Mouse (Mus musculus) Patski (cell line): ENCODE measurements around the gene Slc1a3. TPM values are rescaled to one million over a fixed set of nuclear protein-coding genes. Genes with fewer than 3 reads are reported as not detected.

ENCODE experiments used
- ATAC-seq: fragments of 100-300 bp; one replicate; pipeline ENCODE4 v1.8.0; 2021
- CTCF ChIA-PET: fragments of 350-600 bp; sonication (Branson Sonifier 250); formaldehyde crosslinking; loops from one replicate; lab custom pipeline; 2022; ENCODE audit warnings: inconsistent platforms; lab: Charles Lee
- POLR2A ChIA-PET: fragments of 350-600 bp; sonication (Branson Sonifier 250); formaldehyde crosslinking; loops from one replicate; lab custom pipeline; 2022; ENCODE audit warnings: antibody characterized with exemption, inconsistent platforms; lab: Charles Lee
- DNase-seq: peaks from one replicate; pipeline ENCODE4 v3.0.0-alpha.2; 2011; ENCODE audit warnings: low read depth, low spot score
- H3K27me3 ChIP-seq: fragments of 371-371 bp; one replicate; pipeline ENCODE4 v1.5.1; 2021
- CTCF ChIP-seq: fragments of 100-300 bp; IDR thresholded peaks from one replicate; pipeline ENCODE4 v1.5.1; 2021
- in situ Hi-C: fragments of 300-500 bp; cut with MboI; formaldehyde crosslinking; loops from 3 replicates; pipeline ENCODE4 v1.11.1; 2018; ENCODE audit warnings: low pct_unique_long_range_greater_than_20kb, mixed read lengths
- polyA plus RNA-seq: library from polyadenylated mRNA; unstranded; gene quantifications from one replicate; pipeline ENCODE4 v1.2.3, GENCODE M21; 2021

Slc1a3 gene
- polyA plus RNA-seq, 1 experiment from 2014 or later = 8.8 TPM

GRCm38 (mm10) chr15:8661856-8662255 lies 48.7 kb downstream of the Slc1a3 start:
- ATAC-seq (no peak), DNase-seq (no peak)
- POLR2A ChIA-PET = interaction anchor here (1.1 kb wide), 1 partner anchor 18 kb away, joined by 3 read pairs; no protein-coding TSS in a partner anchor
- CTCF ChIA-PET = no interaction called here
- TF ChIP-seq CTCF = no peak
- H3K27me3 ChIP-seq = no peaks in the 10 kb centered on the region
- in situ Hi-C loops = no loop called here

DNA sequence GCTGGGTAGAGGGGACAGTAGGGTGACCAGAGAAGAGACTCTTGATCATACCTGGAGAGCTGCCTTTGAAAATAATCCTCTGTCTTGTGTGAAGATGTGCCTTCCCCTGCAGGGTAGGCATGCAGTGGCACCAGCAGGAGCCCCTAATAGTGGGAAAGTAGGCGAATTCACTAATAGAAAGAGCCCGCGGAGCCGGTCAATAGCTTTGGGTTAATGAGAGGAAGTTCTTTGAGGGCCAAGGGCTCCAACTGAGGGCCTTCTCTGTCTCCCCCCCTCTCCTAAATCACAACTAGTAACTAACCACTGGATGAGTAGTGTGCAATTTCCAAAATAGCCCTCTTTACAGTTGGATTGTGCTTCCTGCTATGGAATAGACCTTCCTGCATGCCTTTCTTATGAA lies 50.6 kb downstream of the Slc1a3 start:
- H3K27me3 ChIP-seq = no peaks in the 10 kb centered on the region
- no peak for TF ChIP-seq CTCF
- DNase-seq (no peak), ATAC-seq (no peak)
- in situ Hi-C loops = no loop called here
- ChIA-PET CTCF (interaction anchor here (1.4 kb wide), 1 partner anchor 7 kb away, joined by 6 read pairs; no protein-coding TSS in a partner anchor), POLR2A (interaction anchor here (0.7 to 1.5 kb wide), 2 partner anchors 27 to 542 kb away, joined by 3 read pairs; no protein-coding TSS in a partner anchor)

- TF ChIP-seq CTCF = no peak
- in situ Hi-C loops = no loop called here
- no peak for ATAC-seq
- no peak for DNase-seq
- POLR2A ChIA-PET = interaction anchor here (0.7 to 1.5 kb wide), 2 partner anchors 27 to 542 kb away, joined by 3 read pairs; no protein-coding TSS in a partner anchor
- CTCF ChIA-PET = interaction anchor here (1.4 kb wide), 1 partner anchor 8 kb away, joined by 6 read pairs; no protein-coding TSS in a partner anchor
- no peaks in the 10 kb centered on the region for H3K27me3 ChIP-seq
Measured at GRCm38 (mm10) chr15:8659483-8659971, 51.0 kb downstream of the Slc1a3 start.

- no peaks in the 10 kb centered on the region for H3K27me3 ChIP-seq
- DNase-seq (no peak), ATAC-seq (no peak)
- ChIA-PET CTCF (interaction anchor here (1.3 to 2.3 kb wide), 4 partner anchors 8 to 12 kb away, joined by 3 to 6 read pairs (median 4); no protein-coding TSS in a partner anchor), POLR2A (interaction anchor here (1.5 kb wide), 1 partner anchor 28 kb away, joined by 3 read pairs; no protein-coding TSS in a partner anchor)
- in situ Hi-C loops = no loop called here
- TF ChIP-seq CTCF = no peak
Measured at GRCm38 (mm10) chr15:8658086-8658980, 52.2 kb downstream of the Slc1a3 start.

DNA sequence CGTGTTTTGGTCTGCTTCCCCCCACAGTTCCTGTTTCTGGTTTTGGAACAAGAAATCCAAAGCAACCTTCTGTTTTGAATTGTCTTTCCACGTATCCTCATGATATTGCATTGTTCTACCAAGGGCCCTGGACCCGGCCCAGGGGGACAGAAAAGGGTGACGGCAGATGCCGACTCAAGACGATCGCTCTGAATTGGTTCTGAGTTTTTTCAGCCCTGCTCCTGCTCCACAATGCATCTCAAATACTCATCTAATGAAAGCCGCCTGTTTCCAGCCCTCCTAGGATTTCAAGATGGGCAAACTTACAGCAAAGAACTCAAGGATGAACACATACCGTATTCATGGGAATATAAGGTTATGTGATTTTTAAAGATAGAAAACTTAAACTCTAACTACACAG lies 55.3 kb downstream of the Slc1a3 start:
- POLR2A ChIA-PET = no interaction called here
- CTCF ChIA-PET = interaction anchor here (1.2 kb wide), 1 partner anchor 9 kb away, joined by 3 read pairs; no protein-coding TSS in a partner anchor
- no peaks in the 10 kb centered on the region for H3K27me3 ChIP-seq
- in situ Hi-C loops = no loop called here
- ATAC-seq = no peak
- no peak for TF ChIP-seq CTCF
- DNase-seq = no peak

DNA sequence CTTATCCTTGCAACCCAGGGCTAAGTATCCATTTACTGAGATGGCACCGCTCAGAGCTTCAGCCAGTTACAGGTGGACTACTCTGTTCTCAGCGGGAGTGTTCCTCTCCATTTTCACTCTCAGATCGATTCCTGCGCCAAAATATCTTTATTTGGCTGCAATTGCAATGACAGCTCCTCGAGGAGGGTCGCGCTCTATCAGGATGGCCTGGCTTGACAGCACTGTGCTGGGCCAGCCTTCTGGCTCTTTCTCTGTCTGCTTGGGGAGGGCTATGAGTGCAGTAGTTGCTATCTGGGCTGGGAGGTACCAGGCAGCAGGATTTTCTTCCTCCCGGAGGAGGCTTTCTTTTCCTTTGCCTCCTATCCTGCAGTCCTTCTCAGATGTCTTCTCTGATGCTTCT lies 57.9 kb downstream of the Slc1a3 start:
- DNase-seq = no peak
- no peaks in the 10 kb centered on the region for H3K27me3 ChIP-seq
- TF ChIP-seq CTCF = no peak
- POLR2A ChIA-PET = no interaction called here
- CTCF ChIA-PET = no interaction called here
- no peak for ATAC-seq
- in situ Hi-C loops = no loop called here

- DNase-seq (no peak), ATAC-seq (no peak)
- ChIA-PET CTCF (interaction anchor here (0.8 to 1.7 kb wide), 4 partner anchors 11 to 241 kb away, joined by 3 to 4 read pairs (median 4); no protein-coding TSS in a partner anchor), POLR2A (interaction anchor here (1.3 kb wide), 1 partner anchor 18 kb away, joined by 3 read pairs; no protein-coding TSS in a partner anchor)
- in situ Hi-C loops = no loop called here
- no peak for TF ChIP-seq CTCF
- H3K27me3 ChIP-seq = no peaks in the 10 kb centered on the region
Measured at GRCm38 (mm10) chr15:8643997-8644692, 66.4 kb downstream of the Slc1a3 start.

DNA sequence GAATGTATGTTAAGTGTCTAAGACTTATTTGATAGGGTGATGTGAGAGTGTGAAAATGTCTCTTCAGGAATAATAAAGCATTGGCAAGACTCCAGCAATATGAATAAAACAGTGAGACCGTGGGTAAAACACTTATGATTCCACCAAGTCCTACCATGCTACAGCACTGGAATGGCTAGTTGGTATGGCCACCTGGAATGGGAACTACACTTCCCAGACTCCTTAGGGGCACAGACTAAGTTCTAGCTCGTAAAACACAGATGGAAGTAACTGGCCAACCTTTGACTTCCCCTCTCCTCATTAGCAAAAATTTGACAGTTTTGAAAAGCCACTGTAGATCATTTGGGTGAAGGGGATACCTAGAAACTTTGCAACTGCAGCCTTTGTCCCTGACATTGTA lies 70.7 kb downstream of the Slc1a3 start:
- ChIA-PET POLR2A (no interaction called here), CTCF (no interaction called here)
- no peak for TF ChIP-seq CTCF
- DNase-seq = no peak
- no peak for ATAC-seq
- in situ Hi-C loops = no loop called here
- no peaks in the 10 kb centered on the region for H3K27me3 ChIP-seq

DNA sequence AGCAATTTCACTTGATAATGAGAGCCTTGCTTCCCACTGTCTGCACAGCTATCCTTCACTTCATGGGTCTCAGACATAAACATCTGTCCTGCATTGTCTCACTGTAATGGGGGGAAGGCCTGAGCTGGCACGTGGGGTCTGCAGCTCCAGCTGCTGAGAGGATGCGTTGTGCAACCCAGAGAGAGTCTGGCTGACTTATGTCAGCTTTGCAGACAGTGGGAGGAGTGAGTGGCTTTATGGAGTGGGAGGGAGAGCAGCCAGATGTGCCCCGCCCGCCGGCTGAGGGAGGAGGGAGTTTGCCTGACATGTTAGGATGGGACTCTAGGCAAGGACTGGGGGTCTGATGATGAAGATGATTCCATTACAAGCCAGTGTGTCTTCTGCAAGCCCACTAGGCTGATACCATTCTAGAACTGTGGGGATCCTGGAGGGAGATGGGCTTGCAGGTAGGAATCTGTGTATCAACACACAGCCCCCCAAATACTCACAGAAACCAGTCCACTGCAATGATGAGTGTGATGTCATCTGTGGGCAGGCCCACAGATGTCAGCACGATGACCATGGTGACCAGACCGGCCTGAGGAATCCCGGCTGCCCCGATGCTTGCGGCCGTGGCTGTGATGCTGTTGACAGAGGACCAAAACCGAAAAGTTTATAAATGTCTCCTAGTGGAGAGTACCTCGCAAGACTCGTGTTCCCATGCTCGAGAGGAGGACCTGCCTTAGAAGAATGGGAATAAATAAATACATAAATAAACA lies 71.8 kb downstream of the Slc1a3 start:
- no peak for ATAC-seq
- ChIA-PET CTCF (interaction anchor here (1.4 kb wide), 1 partner anchor 8 kb away, joined by 4 read pairs; no protein-coding TSS in a partner anchor), POLR2A (no interaction called here)
- no peak for TF ChIP-seq CTCF
- in situ Hi-C loops = no loop called here
- H3K27me3 ChIP-seq = no peaks in the 10 kb centered on the region
- no peak for DNase-seq
